ENCODE assay signal across 8 mouse cellular contexts in the genomic region with DNA sequence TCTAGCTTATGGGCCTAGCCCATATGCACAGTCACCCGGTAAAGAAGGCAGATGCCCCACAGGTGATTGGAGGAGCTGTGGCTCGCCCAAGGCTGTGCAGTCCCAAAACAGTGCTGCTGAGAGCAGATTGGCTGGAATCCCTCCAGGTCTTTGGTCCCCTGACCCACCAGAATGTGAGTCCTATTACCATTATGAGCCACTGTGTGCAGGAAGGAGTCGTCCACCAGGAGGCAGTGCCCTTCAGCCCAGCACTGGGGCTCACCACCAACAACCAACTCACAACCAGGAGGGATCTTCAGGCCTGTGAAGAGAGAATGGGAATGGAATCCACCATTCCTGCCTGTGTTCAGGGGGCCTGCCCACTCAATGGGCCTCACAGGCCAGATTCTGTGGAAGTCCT. TPM values are rescaled to one million over a fixed set of nuclear protein-coding genes. Genes with fewer than 3 reads are reported as not detected.
A peak's percentile ranks its signal among the peaks of the same experiment; 100 is the strongest.
DNase-seq lines count a peak whose midpoint lies in the region; ATAC-seq lines count a peak whose summit lies in the region.

No protein-coding gene starts in this region.

- no peaks in the 10 kb centered on the region for H3K9me3 ChIP-seq in hindbrain, embryonic 10.5 days
- no peaks in the 10 kb centered on the region for H3K9me3 ChIP-seq in hindbrain, embryonic 12.5 days (replicated peaks)
- no peaks in the 10 kb centered on the region for H3K9me3 ChIP-seq in forebrain, embryonic 13.5 days (replicated peaks)

- H3K4me3 ChIP-seq in hindbrain, embryonic 10.5 days: no peak overlapping the region
- H3K4me3 ChIP-seq in hindbrain, embryonic 12.5 days: no peak overlapping the region
- H3K4me3 ChIP-seq in forebrain, embryonic 13.5 days: no peak overlapping the region

- H3K27ac ChIP-seq in hindbrain, embryonic 10.5 days: no peak overlapping the region
- H3K27ac ChIP-seq in hindbrain, embryonic 12.5 days: no peak overlapping the region
- H3K27ac ChIP-seq in forebrain, embryonic 13.5 days: no peak overlapping the region

- H3K27me3 ChIP-seq in hindbrain, embryonic 10.5 days (ENCODE audit: insufficient read depth, poor library complexity, severe bottlenecking): peaks cover 34% of the 10 kb centered on the region
- H3K27me3 ChIP-seq in hindbrain, embryonic 12.5 days: peaks cover 25% of the 10 kb centered on the region
- H3K27me3 ChIP-seq in forebrain, embryonic 13.5 days: peaks cover 18% of the 10 kb centered on the region

- ATAC-seq in hindbrain, embryonic 12.5 days (ENCODE audit: low FRiP score): no peak
- no peak for ATAC-seq in forebrain, embryonic 13.5 days

- H3K4me2 ChIP-seq in hindbrain, embryonic 12.5 days (replicated peaks): no peak overlapping the region
- H3K4me2 ChIP-seq in forebrain, embryonic 13.5 days: no peak overlapping the region

- 40% methylated on average over 3 of the region's 3 CpGs for WGBS in hindbrain, embryonic 10.5 days
- 35% methylated on average over 3 of the region's 3 CpGs for WGBS in hindbrain, embryonic 12.5 days
- 29% methylated on average over 3 of the region's 3 CpGs for WGBS in forebrain, embryonic 13.5 days

- no peak overlapping the region for H3K9ac ChIP-seq in hindbrain, embryonic 12.5 days
- no peak overlapping the region for H3K9ac ChIP-seq in forebrain, embryonic 13.5 days

- peaks cover 39% of the 10 kb centered on the region for H3K4me1 ChIP-seq in hindbrain, embryonic 10.5 days (replicated peaks)
- H3K4me1 ChIP-seq in hindbrain, embryonic 12.5 days: peaks cover 33% of the 10 kb centered on the region
- peaks cover 36% of the 10 kb centered on the region for H3K4me1 ChIP-seq in forebrain, embryonic 13.5 days

- H3K36me3 ChIP-seq in hindbrain, embryonic 10.5 days: peaks cover 48% of the 10 kb centered on the region
- peaks cover 39% of the 10 kb centered on the region for H3K36me3 ChIP-seq in hindbrain, embryonic 12.5 days
- peaks cover 46% of the 10 kb centered on the region for H3K36me3 ChIP-seq in forebrain, embryonic 13.5 days (ENCODE audit: poor library complexity, severe bottlenecking)

- DNase-seq in hindbrain, embryonic 10.5 days (ENCODE audit: low spot score): peak; percentile 30
- DNase-seq in ovary, postnatal 36 days (ENCODE audit: low spot score): peak; percentile 28
- no peak for DNase-seq in ovary, adult 18-20 months (ENCODE audit: low spot score)
- DNase-seq in brain, adult 2 months (ENCODE audit: low read depth, low spot score): peak; percentile 72
- peak; percentile 67 to 75 for DNase-seq in kidney, postnatal 4 days
- DNase-seq in thymus, postnatal 4 days: peak; percentile 75

RNA-seq across cellular contexts. Expression of gene Asphd1, which starts 2.9 kb away (rescaled TPM):
- 0.41 and 1.2 TPM in 2 replicates for polyA plus RNA-seq in hindbrain, embryonic 10.5 days (2016; fragmentation: Nextera tagmentation; extraction: Ambion mirVana)
- 3.4 and 4.1 TPM in 2 replicates for polyA plus RNA-seq in hindbrain, embryonic 12.5 days (2016; fragmentation: Nextera tagmentation; extraction: Ambion mirVana)
- polyA plus RNA-seq in forebrain, embryonic 13.5 days (2015; fragmentation: Nextera tagmentation; extraction: Ambion mirVana): 2.5 and 5.1 TPM in 2 replicates

RNA-seq across cellular contexts. Expression of gene Sez6l2, which starts 3.8 kb away (rescaled TPM):
- polyA plus RNA-seq in hindbrain, embryonic 10.5 days (2016; fragmentation: Nextera tagmentation; extraction: Ambion mirVana): 2.3 and 7.6 TPM in 2 replicates
- polyA plus RNA-seq in hindbrain, embryonic 12.5 days (2016; fragmentation: Nextera tagmentation; extraction: Ambion mirVana): 13.3 and 18.2 TPM in 2 replicates
- 16.8 and 18.4 TPM in 2 replicates for polyA plus RNA-seq in forebrain, embryonic 13.5 days (2015; fragmentation: Nextera tagmentation; extraction: Ambion mirVana)

RNA-seq across cellular contexts. Expression of gene Kctd13, which starts 17.9 kb away (rescaled TPM):
- 23.9 and 35.5 TPM in 2 replicates for polyA plus RNA-seq in hindbrain, embryonic 10.5 days (2016; fragmentation: Nextera tagmentation; extraction: Ambion mirVana)
- polyA plus RNA-seq in hindbrain, embryonic 12.5 days (2016; fragmentation: Nextera tagmentation; extraction: Ambion mirVana): 58.1 and 59.3 TPM in 2 replicates
- 69.4 and 69.8 TPM in 2 replicates for polyA plus RNA-seq in forebrain, embryonic 13.5 days (2015; fragmentation: Nextera tagmentation; extraction: Ambion mirVana)

RNA-seq across cellular contexts. Expression of gene Tmem219, which starts 23.8 kb away (rescaled TPM):
- 31.6 and 37.9 TPM in 2 replicates for polyA plus RNA-seq in hindbrain, embryonic 10.5 days (2016; fragmentation: Nextera tagmentation; extraction: Ambion mirVana)
- polyA plus RNA-seq in hindbrain, embryonic 12.5 days (2016; fragmentation: Nextera tagmentation; extraction: Ambion mirVana): 21.8 and 23.0 TPM in 2 replicates
- 30.5 and 35.3 TPM in 2 replicates for polyA plus RNA-seq in forebrain, embryonic 13.5 days (2015; fragmentation: Nextera tagmentation; extraction: Ambion mirVana)

RNA-seq across cellular contexts. Expression of gene Cdipt, which starts 29.2 kb away (rescaled TPM):
- polyA plus RNA-seq in hindbrain, embryonic 10.5 days (2016; fragmentation: Nextera tagmentation; extraction: Ambion mirVana): 92.5 and 103 TPM in 2 replicates
- polyA plus RNA-seq in hindbrain, embryonic 12.5 days (2016; fragmentation: Nextera tagmentation; extraction: Ambion mirVana): 87.8 and 93.5 TPM in 2 replicates
- polyA plus RNA-seq in forebrain, embryonic 13.5 days (2015; fragmentation: Nextera tagmentation; extraction: Ambion mirVana): 82.9 and 95.8 TPM in 2 replicates
